Mouse (Mus musculus): ENCODE measurements at regions not wholly inside any gene's neighbourhood (a gene's known extent, or its start where the extent isn't known, plus 50 kb on each side); places are given as distances from the start of the nearest gene placed in this dataset.

DNA sequence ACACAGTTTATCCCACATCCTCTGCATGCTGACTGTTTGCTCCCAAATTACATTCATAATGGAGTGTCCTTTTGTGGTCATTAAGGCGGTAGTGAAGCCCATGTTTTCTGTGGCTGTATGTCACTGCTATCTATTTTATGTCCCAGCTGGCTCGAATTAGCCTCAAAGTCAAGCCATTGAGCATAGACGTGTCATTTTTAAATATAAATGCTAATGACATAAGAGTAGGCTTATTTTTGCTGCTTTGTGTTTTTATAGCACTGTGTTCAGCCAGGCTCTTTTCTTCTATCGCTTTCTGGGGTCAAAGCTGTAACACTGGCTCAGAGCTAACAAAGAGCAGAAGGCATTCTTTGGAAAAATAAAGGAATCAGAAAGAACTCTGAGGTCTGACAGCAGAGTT is 83.8 kb upstream of the Pkn2 start:
- ATAC-seq (ENCODE audit: borderline replicate concordance, extremely low read depth, low FRiP score, low TSS enrichment) = no peak

DNA sequence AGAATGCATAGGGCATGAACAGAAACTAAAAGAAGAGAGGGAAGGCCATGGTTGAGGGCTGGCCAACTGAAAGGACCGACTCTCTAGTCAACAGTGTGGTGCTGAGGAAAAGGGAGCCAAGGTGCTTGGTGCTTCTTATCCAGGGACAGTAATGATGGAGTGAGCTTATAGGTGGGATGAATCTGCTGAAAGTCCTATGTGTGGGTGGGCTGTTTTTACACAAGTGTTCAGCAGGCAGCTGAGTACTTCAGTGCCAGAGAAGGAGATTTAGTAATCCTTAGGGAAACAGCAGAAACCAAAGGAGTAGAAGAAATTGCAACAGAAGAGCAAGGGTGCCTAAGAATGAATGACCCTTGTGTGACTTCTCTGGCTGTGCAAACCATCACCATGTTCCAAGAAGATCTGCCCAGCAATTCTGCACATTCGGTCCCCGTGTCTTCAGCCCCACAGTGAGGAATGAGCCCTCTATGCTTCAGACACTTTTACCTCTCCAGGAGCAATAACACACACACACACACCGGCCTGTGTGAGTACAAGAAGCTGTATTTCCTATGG is 82.1 kb upstream of the Pkn2 start:
- ATAC-seq (ENCODE audit: borderline replicate concordance, extremely low read depth, low FRiP score, low TSS enrichment) = no peak
- Histone ChIP-seq H3K9me3 (no peaks in the 10 kb centered on the region), H3K27me3 (no peaks in the 10 kb centered on the region), H3K9ac (no peak overlapping the region), H3K27ac (no peak overlapping the region), H3K4me1 (no peaks in the 10 kb centered on the region), H3K4me2 (no peak overlapping the region), H3K4me3 (no peak overlapping the region), H3K36me3 (no peaks in the 10 kb centered on the region)
- WGBS = 80% methylated on average over 4 of the region's 4 CpGs

More for the DNA sequence above, 83.8 kb upstream of the Pkn2 start:
- H3K4me2 ChIP-seq = no peak overlapping the region
- no peaks in the 10 kb centered on the region for H3K9me3 ChIP-seq
- no peaks in the 10 kb centered on the region for H3K36me3 ChIP-seq
- H3K4me3 ChIP-seq = no peak overlapping the region
- H3K27me3 ChIP-seq = no peaks in the 10 kb centered on the region
- WGBS = 57% methylated on average over 4 of the region's 4 CpGs
- H3K27ac ChIP-seq = no peak overlapping the region
- H3K4me1 ChIP-seq = no peaks in the 10 kb centered on the region
- H3K9ac ChIP-seq = no peak overlapping the region

GRCm38 (mm10) chr3:142957768-142958167 is 76.0 kb upstream of the Pkn2 start:
- no peak for ATAC-seq (ENCODE audit: borderline replicate concordance, extremely low read depth, low FRiP score, low TSS enrichment)
- H3K27ac ChIP-seq = no peak overlapping the region

DNA sequence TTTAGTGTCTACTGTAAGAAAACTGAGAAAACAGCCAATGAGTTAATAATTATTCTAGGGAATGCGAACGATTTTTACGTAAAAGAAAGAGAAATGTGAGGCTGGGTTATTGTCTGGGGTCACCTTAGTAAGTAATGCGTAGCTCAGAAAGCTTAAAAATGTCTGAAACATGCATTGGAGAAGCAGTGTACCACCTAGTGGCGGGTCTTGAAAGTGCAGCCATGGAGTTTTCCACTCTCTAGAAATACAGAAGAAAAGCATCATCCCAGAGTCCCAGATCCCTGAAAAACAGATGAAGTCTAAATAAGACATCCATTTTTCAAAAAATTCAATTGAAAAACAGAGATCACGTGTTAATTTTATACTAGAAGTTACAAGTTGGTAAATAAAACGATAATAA is 67.0 kb upstream of the Pkn2 start:
- WGBS = 28% methylated on average over 7 of the region's 7 CpGs
- no peak overlapping the region for H3K4me2 ChIP-seq
- H3K36me3 ChIP-seq = no peaks in the 10 kb centered on the region
- H3K27ac ChIP-seq = no peak overlapping the region
- H3K4me1 ChIP-seq = no peaks in the 10 kb centered on the region
- H3K4me3 ChIP-seq = no peak overlapping the region
- no peak overlapping the region for H3K9ac ChIP-seq
- ATAC-seq (ENCODE audit: borderline replicate concordance, extremely low read depth, low FRiP score, low TSS enrichment) = no peak
- no peaks in the 10 kb centered on the region for H3K9me3 ChIP-seq
- no peaks in the 10 kb centered on the region for H3K27me3 ChIP-seq

More at GRCm38 (mm10) chr3:142957768-142958167, 76.0 kb upstream of the Pkn2 start:
- H3K9ac ChIP-seq = no peak overlapping the region
- no peaks in the 10 kb centered on the region for H3K27me3 ChIP-seq
- 65% methylated on average over 8 of the region's 8 CpGs for WGBS
- H3K4me3 ChIP-seq = no peak overlapping the region
- no peak overlapping the region for H3K4me2 ChIP-seq
- no peaks in the 10 kb centered on the region for H3K9me3 ChIP-seq
- no peaks in the 10 kb centered on the region for H3K36me3 ChIP-seq
- no peaks in the 10 kb centered on the region for H3K4me1 ChIP-seq

GRCm38 (mm10) chr3:142941319-142942024 is 59.7 kb upstream of the Pkn2 start:
- Histone ChIP-seq H3K36me3 (no peaks in the 10 kb centered on the region), H3K4me3 (no peak overlapping the region), H3K27me3 (no peaks in the 10 kb centered on the region), H3K4me2 (no peak overlapping the region), H3K4me1 (peaks cover 8% of the 10 kb centered on the region; the same call in 1 of the 2 replicates), H3K27ac (peak overlapping the region; percentile 64; the same call in 1 of the 2 replicates), H3K9me3 (no peaks in the 10 kb centered on the region), H3K9ac (no peak overlapping the region)
- 32% methylated on average over 6 of the region's 6 CpGs for WGBS
- ATAC-seq (ENCODE audit: borderline replicate concordance, extremely low read depth, low FRiP score, low TSS enrichment) = peak; percentile 59; the same call in 1 of the 2 replicates

DNA sequence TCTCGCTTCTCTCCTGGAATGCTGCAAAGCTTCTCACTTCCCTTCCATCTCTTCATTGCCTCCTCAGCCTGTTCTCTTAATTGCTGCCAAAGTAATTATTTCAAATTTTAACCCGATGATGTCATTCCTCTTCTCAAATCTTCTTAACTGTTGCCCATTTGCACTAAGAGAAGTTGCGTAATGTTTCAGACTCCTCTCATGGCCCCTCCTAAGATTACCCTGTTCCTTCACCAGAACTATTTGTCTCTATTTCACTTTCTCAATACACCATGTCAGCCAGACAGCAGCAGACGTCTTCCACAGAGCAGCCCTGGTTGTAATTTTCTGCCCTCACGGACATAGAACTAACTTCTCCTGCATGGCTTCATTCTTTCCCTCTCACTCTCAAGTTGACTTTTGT is 59.1 kb upstream of the Pkn2 start:
- Histone ChIP-seq H3K4me2 (no peak overlapping the region), H3K4me3 (no peak overlapping the region), H3K27me3 (no peaks in the 10 kb centered on the region), H3K9ac (no peak overlapping the region), H3K36me3 (no peaks in the 10 kb centered on the region), H3K27ac (peak overlapping the region; percentile 64; the same call in 1 of the 2 replicates), H3K4me1 (peaks cover 8% of the 10 kb centered on the region; the same call in 1 of the 2 replicates), H3K9me3 (no peaks in the 10 kb centered on the region)
- 72% methylated on average over 5 of the region's 5 CpGs for WGBS
- ATAC-seq (ENCODE audit: borderline replicate concordance, extremely low read depth, low FRiP score, low TSS enrichment) = 0 out of 2 replicates have a peak, but pooled peaks have one; percentile 46

- Histone ChIP-seq H3K27me3 (no peaks in the 10 kb centered on the region), H3K27ac (no peak overlapping the region), H3K4me2 (no peak overlapping the region), H3K9me3 (no peaks in the 10 kb centered on the region), H3K4me1 (peaks cover 8% of the 10 kb centered on the region; the same call in 1 of the 2 replicates), H3K36me3 (no peaks in the 10 kb centered on the region), H3K4me3 (no peak overlapping the region), H3K9ac (no peak overlapping the region)
- no peak for ATAC-seq (ENCODE audit: borderline replicate concordance, extremely low read depth, low FRiP score, low TSS enrichment)
- WGBS = 38% methylated on average over 1 of the region's 1 CpGs
Observed at GRCm38 (mm10) chr3:142939773-142940172, 58.0 kb upstream of the Pkn2 start.

- Histone ChIP-seq H3K27me3 (no peaks in the 10 kb centered on the region), H3K4me1 (peaks cover 2% of the 10 kb centered on the region; the same call in 1 of the 2 replicates), H3K9me3 (no peaks in the 10 kb centered on the region), H3K4me2 (0 out of 2 replicates have a peak overlapping the region, but pooled peaks have one; percentile 23), H3K9ac (no peak overlapping the region), H3K27ac (no peak overlapping the region), H3K4me3 (no peak overlapping the region), H3K36me3 (no peaks in the 10 kb centered on the region)
- 0 out of 2 replicates have a peak, but pooled peaks have one; percentile 42 for ATAC-seq (ENCODE audit: borderline replicate concordance, extremely low read depth, low FRiP score, low TSS enrichment)
- 66% methylated on average over 5 of the region's 5 CpGs for WGBS
Observed at GRCm38 (mm10) chr3:142935949-142936348, 54.1 kb upstream of the Pkn2 start.

DNA sequence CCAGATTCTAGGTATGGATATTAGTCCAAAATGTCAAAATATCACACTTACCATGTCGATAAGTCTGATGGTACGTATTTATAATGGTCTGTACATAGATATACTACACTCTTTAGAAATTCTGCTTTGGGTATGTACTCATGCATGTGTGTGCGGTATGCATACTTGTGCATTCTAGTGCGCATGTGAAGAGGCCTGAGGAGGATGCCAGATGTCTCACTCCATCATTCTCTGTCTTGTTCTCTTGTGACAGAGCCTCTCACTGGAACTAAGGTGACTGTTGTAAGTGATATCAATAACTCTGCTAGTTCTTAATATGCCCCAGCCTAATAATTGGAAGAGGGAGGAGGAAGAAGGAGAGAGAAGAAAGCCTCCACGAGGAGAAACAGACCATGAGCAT is 52.5 kb upstream of the Pkn2 start:
- no peak for ATAC-seq (ENCODE audit: borderline replicate concordance, extremely low read depth, low FRiP score, low TSS enrichment)
- 83% methylated on average over 5 of the region's 5 CpGs for WGBS
- H3K4me2 ChIP-seq = no peak overlapping the region
- H3K36me3 ChIP-seq = no peaks in the 10 kb centered on the region
- no peak overlapping the region for H3K27ac ChIP-seq
- H3K4me1 ChIP-seq = no peaks in the 10 kb centered on the region
- H3K9ac ChIP-seq = no peak overlapping the region
- no peak overlapping the region for H3K4me3 ChIP-seq
- H3K9me3 ChIP-seq = no peaks in the 10 kb centered on the region
- H3K27me3 ChIP-seq = no peaks in the 10 kb centered on the region

GRCm38 (mm10) chr3:142933684-142934259 is 52.0 kb upstream of the Pkn2 start:
- H3K27me3 ChIP-seq = no peaks in the 10 kb centered on the region
- no peak overlapping the region for H3K4me2 ChIP-seq
- no peaks in the 10 kb centered on the region for H3K4me1 ChIP-seq
- H3K4me3 ChIP-seq = no peak overlapping the region
- no peaks in the 10 kb centered on the region for H3K9me3 ChIP-seq
- no peak overlapping the region for H3K27ac ChIP-seq
- H3K36me3 ChIP-seq = no peaks in the 10 kb centered on the region
- no peak overlapping the region for H3K9ac ChIP-seq
- no peak for ATAC-seq (ENCODE audit: borderline replicate concordance, extremely low read depth, low FRiP score, low TSS enrichment)
- WGBS = 57% methylated on average over 5 of the region's 5 CpGs
